Mouse (Mus musculus): ENCODE results near the gene Cabcoco1. TPM values are rescaled to one million over a fixed set of nuclear protein-coding genes. Genes with fewer than 3 reads are reported as not detected.

Cabcoco1 gene
- polyA plus RNA-seq, 1 experiment from 2014 or later = 1.9 TPM

DNA sequence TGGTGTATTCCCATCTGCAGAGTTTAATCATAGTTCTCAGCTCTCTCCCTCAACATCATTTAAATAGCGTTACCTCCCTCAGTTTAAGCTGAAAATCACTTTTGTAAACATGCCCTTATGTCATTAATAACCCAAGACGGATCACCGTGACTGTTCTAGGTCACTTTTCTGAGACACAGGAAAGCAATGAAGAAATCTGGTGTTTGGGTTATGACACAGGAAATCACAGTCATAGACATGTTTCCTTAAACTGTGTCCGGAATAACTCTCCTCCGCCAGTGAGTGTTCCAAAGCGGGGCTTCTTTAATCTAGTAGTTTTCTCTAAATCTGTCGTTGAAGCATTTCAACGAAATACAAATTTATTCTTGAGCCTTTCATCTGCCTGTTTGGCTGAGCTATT, 68.9 kb downstream of the Cabcoco1 start:
- Histone ChIP-seq H3K36me3 (replicated peaks; ENCODE audit: control insufficient read depth, insufficient read depth) (no peaks in the 10 kb centered on the region), H3K4me1 (replicated peaks; ENCODE audit: control insufficient read depth, insufficient read depth, low read length) (no peaks in the 10 kb centered on the region), H3K9me3 (ENCODE audit: control insufficient read depth, low read length) (no peaks in the 10 kb centered on the region), H3K4me3 (replicated peaks; ENCODE audit: low read length) (no peak overlapping the region), H3K27me3 (ENCODE audit: control insufficient read depth, insufficient read depth, low read length) (no peaks in the 10 kb centered on the region), H3K9ac (no peak overlapping the region), H3K4me2 (replicated peaks) (no peak overlapping the region), H3K27ac (no peak overlapping the region)
- ATAC-seq (ENCODE audit: low FRiP score) (no peak), DNase-seq (ENCODE audit: low spot score) (no peak)
- WGBS = 85% methylated on average over 8 of the region's 8 CpGs

GRCm38 (mm10) chr10:68465737-68466327, 75.9 kb downstream of the Cabcoco1 start:
- no peaks in the 10 kb centered on the region for H3K27me3 ChIP-seq (ENCODE audit: control insufficient read depth, insufficient read depth, low read length)
- H3K27ac ChIP-seq = no peak overlapping the region
- H3K4me3 ChIP-seq (replicated peaks; ENCODE audit: low read length) = no peak overlapping the region
- H3K9me3 ChIP-seq (ENCODE audit: control insufficient read depth, low read length) = no peaks in the 10 kb centered on the region
- DNase-seq (ENCODE audit: low spot score) (no peak), ATAC-seq (ENCODE audit: low FRiP score) (no peak)
- H3K9ac ChIP-seq = no peak overlapping the region
- H3K36me3 ChIP-seq (replicated peaks; ENCODE audit: control insufficient read depth, insufficient read depth) = no peaks in the 10 kb centered on the region
- 87% methylated on average over 4 of the region's 4 CpGs for WGBS
- H3K4me2 ChIP-seq (replicated peaks) = no peak overlapping the region
- no peaks in the 10 kb centered on the region for H3K4me1 ChIP-seq (replicated peaks; ENCODE audit: control insufficient read depth, insufficient read depth, low read length)

GRCm38 (mm10) chr10:68464943-68465342, 76.8 kb downstream of the Cabcoco1 start:
- H3K4me3 ChIP-seq (replicated peaks; ENCODE audit: low read length) = no peak overlapping the region
- H3K9me3 ChIP-seq (ENCODE audit: control insufficient read depth, low read length) = no peaks in the 10 kb centered on the region
- no peak overlapping the region for H3K9ac ChIP-seq
- H3K4me2 ChIP-seq (replicated peaks) = no peak overlapping the region
- WGBS = 34% methylated on average over 7 of the region's 7 CpGs
- ATAC-seq (ENCODE audit: low FRiP score) (no peak), DNase-seq (ENCODE audit: low spot score) (peak; percentile 74)
- no peak overlapping the region for H3K27ac ChIP-seq
- no peaks in the 10 kb centered on the region for H3K27me3 ChIP-seq (ENCODE audit: control insufficient read depth, insufficient read depth, low read length)
- no peaks in the 10 kb centered on the region for H3K4me1 ChIP-seq (replicated peaks; ENCODE audit: control insufficient read depth, insufficient read depth, low read length)
- H3K36me3 ChIP-seq (replicated peaks; ENCODE audit: control insufficient read depth, insufficient read depth) = no peaks in the 10 kb centered on the region

DNA sequence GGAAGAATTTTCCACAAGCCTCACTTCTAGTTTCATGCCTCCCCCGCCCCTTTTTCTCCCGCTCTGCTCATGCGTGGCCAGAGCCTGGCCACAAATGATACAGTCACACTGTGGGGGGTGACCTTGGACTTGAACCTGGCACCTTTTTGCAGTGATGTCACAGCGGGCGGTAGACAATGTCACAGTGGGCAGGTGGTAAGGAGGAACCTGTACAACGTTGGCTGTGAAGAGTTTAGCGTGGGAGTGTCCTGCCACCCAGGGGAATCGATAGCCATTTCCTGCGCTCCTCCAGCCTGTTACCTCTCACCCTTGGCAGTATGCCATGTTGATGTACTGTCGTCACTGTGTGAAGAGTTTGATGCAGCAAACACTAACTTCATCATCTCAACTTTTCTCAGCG, 81.9 kb downstream of the Cabcoco1 start:
- WGBS = 78% methylated on average over 11 of the region's 11 CpGs
- Histone ChIP-seq H3K27ac (no peak overlapping the region), H3K4me2 (replicated peaks) (no peak overlapping the region), H3K9ac (no peak overlapping the region), H3K36me3 (replicated peaks; ENCODE audit: control insufficient read depth, insufficient read depth) (no peaks in the 10 kb centered on the region), H3K27me3 (ENCODE audit: control insufficient read depth, insufficient read depth, low read length) (no peaks in the 10 kb centered on the region), H3K4me3 (replicated peaks; ENCODE audit: low read length) (no peak overlapping the region), H3K9me3 (ENCODE audit: control insufficient read depth, low read length) (no peaks in the 10 kb centered on the region), H3K4me1 (replicated peaks; ENCODE audit: control insufficient read depth, insufficient read depth, low read length) (no peaks in the 10 kb centered on the region)
- ATAC-seq (ENCODE audit: low FRiP score) (no peak), DNase-seq (ENCODE audit: low spot score) (no peak)

- H3K36me3 ChIP-seq (replicated peaks; ENCODE audit: control insufficient read depth, insufficient read depth) = no peaks in the 10 kb centered on the region
- H3K9ac ChIP-seq = no peak overlapping the region
- H3K4me2 ChIP-seq (replicated peaks) = no peak overlapping the region
- ATAC-seq (ENCODE audit: low FRiP score) = no peak
- WGBS = 91% methylated on average over 7 of the region's 7 CpGs
- no peaks in the 10 kb centered on the region for H3K27me3 ChIP-seq (ENCODE audit: control insufficient read depth, insufficient read depth, low read length)
- H3K4me1 ChIP-seq (replicated peaks; ENCODE audit: control insufficient read depth, insufficient read depth, low read length) = no peaks in the 10 kb centered on the region
- H3K9me3 ChIP-seq (ENCODE audit: control insufficient read depth, low read length) = no peaks in the 10 kb centered on the region
- H3K27ac ChIP-seq = no peak overlapping the region
- no peak overlapping the region for H3K4me3 ChIP-seq (replicated peaks; ENCODE audit: low read length)
- no peak for DNase-seq (ENCODE audit: low spot score)
Measured at GRCm38 (mm10) chr10:68457019-68457418, 84.7 kb downstream of the Cabcoco1 start.

GRCm38 (mm10) chr10:68454541-68454940, 87.2 kb downstream of the Cabcoco1 start:
- DNase-seq (ENCODE audit: low spot score) (no peak), ATAC-seq (ENCODE audit: low FRiP score) (no peak)
- no peaks in the 10 kb centered on the region for H3K9me3 ChIP-seq (ENCODE audit: control insufficient read depth, low read length)
- H3K36me3 ChIP-seq (replicated peaks; ENCODE audit: control insufficient read depth, insufficient read depth) = no peaks in the 10 kb centered on the region
- H3K27ac ChIP-seq = no peak overlapping the region
- no peak overlapping the region for H3K4me3 ChIP-seq (replicated peaks; ENCODE audit: low read length)
- H3K4me2 ChIP-seq (replicated peaks) = no peak overlapping the region
- no peaks in the 10 kb centered on the region for H3K4me1 ChIP-seq (replicated peaks; ENCODE audit: control insufficient read depth, insufficient read depth, low read length)
- no peak overlapping the region for H3K9ac ChIP-seq
- H3K27me3 ChIP-seq (ENCODE audit: control insufficient read depth, insufficient read depth, low read length) = no peaks in the 10 kb centered on the region

DNA sequence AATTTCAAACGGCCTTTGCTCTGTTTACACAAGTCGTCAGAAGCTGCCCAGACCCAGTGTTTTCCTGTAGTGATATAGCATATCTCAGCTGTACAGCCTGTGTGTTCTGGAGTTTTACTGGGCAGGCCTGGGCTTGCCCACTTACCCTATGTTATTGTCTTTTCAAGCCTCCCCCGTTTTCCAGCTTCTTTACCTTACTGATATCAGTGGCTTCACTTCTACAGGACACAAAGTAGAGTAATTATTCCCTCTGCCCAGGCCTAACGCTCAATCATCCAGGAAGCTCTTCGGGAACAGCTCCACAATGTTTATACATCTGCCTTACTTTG, 94.9 kb downstream of the Cabcoco1 start:
- Histone ChIP-seq H3K4me1 (replicated peaks; ENCODE audit: control insufficient read depth, insufficient read depth, low read length) (no peaks in the 10 kb centered on the region), H3K27me3 (ENCODE audit: control insufficient read depth, insufficient read depth, low read length) (no peaks in the 10 kb centered on the region), H3K4me3 (replicated peaks; ENCODE audit: low read length) (no peak overlapping the region), H3K27ac (no peak overlapping the region), H3K36me3 (replicated peaks; ENCODE audit: control insufficient read depth, insufficient read depth) (no peaks in the 10 kb centered on the region), H3K9ac (no peak overlapping the region), H3K4me2 (replicated peaks) (no peak overlapping the region), H3K9me3 (ENCODE audit: control insufficient read depth, low read length) (no peaks in the 10 kb centered on the region)
- DNase-seq (ENCODE audit: low spot score) = no peak
- no peak for ATAC-seq (ENCODE audit: low FRiP score)
- 67% methylated on average over 5 of the region's 5 CpGs for WGBS

DNA sequence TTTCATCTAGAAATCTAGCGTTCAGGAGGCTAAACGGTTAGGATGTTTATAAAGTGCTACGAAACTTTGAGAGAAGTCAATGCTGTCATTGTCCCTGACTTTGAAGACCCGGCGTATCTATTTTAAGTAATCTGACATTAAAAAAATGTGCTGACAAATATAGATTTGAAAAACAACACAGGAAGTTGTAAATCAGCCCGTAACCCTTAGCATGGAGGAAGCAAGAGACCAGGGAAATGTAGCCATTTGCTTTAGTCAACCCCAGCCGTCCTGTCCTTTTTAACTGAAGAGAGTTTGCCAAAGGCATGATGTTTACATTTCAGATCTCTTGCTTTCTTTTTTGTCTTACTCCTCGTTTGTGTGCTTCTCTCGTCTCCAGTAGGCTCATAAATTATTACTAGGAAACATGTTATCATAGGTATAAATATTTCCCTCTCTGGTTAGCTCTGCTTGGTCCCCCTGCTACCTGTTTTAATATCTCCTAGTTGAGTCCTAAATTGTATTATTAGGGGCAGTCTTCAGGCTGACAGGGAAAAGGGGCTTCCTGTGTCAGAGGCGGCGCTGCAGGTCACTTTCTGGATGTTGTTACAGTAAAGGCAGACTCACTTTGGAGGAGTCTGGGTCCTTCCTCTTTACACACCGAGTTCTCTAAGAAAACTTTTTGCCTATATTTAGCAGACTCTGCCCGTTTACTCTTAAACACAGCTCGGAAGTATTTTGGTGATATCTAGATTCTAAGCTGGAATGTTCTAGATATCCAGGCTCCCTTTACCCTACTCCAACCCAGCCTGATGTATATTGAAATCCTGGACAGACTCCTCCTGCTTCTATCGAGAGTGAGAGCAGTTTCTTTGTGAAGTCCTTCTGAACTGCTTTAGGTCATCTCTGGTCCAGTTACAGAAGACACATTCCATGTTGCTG, 95.6 kb downstream of the Cabcoco1 start:
- 69% methylated on average over 15 of the region's 15 CpGs for WGBS
- Histone ChIP-seq H3K27me3 (ENCODE audit: control insufficient read depth, insufficient read depth, low read length) (no peaks in the 10 kb centered on the region), H3K9ac (no peak overlapping the region), H3K4me1 (replicated peaks; ENCODE audit: control insufficient read depth, insufficient read depth, low read length) (no peaks in the 10 kb centered on the region), H3K9me3 (ENCODE audit: control insufficient read depth, low read length) (no peaks in the 10 kb centered on the region), H3K36me3 (replicated peaks; ENCODE audit: control insufficient read depth, insufficient read depth) (no peaks in the 10 kb centered on the region), H3K4me3 (replicated peaks; ENCODE audit: low read length) (no peak overlapping the region), H3K4me2 (replicated peaks) (no peak overlapping the region), H3K27ac (no peak overlapping the region)
- no peak for ATAC-seq (ENCODE audit: low FRiP score)
- DNase-seq (ENCODE audit: low spot score) = no peak

DNA sequence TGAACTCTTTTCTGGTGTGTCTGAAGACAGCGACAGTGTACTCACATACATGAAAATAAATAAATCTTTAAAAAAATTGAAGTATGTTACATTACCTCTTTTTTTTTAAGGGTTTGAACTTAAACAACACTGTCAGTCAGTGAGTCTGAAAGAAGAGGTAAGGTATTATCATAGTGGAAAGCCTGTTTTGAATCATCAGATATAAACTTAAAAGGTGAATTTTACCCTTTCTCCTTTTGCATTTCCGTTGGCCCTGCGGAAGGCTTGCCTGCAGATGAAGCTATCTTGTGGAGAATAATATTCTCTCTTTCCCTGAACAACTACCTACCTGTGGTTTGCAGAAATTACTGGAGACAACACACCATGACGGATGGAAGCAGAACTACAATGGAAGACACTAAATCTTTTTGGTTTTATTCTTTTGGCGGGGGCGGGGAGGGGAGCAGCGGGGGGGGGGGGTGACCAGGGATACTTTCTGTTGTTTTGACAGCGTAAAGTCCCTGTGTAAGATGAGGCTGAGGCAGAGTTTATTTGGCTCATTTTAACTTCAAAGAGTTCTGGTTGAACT, 96.4 kb downstream of the Cabcoco1 start:
- Histone ChIP-seq H3K4me2 (replicated peaks) (no peak overlapping the region), H3K27ac (no peak overlapping the region), H3K9me3 (ENCODE audit: control insufficient read depth, low read length) (no peaks in the 10 kb centered on the region), H3K36me3 (replicated peaks; ENCODE audit: control insufficient read depth, insufficient read depth) (no peaks in the 10 kb centered on the region), H3K27me3 (ENCODE audit: control insufficient read depth, insufficient read depth, low read length) (no peaks in the 10 kb centered on the region), H3K4me1 (replicated peaks; ENCODE audit: control insufficient read depth, insufficient read depth, low read length) (no peaks in the 10 kb centered on the region), H3K4me3 (replicated peaks; ENCODE audit: low read length) (no peak overlapping the region), H3K9ac (no peak overlapping the region)
- DNase-seq (ENCODE audit: low spot score) (no peak), ATAC-seq (ENCODE audit: low FRiP score) (no peak)
- 50% methylated on average over 8 of the region's 8 CpGs for WGBS
